Mouse (Mus musculus) CH12.LX (cell line): ENCODE results near the gene Lef1. TPM values are rescaled to one million over a fixed set of nuclear protein-coding genes. Genes with fewer than 3 reads are reported as not detected.

ENCODE experiments used
- DNase-seq: peaks from one replicate; pipeline ENCODE4 v3.0.0-alpha.2; 2013; ENCODE audit errors: extremely low read depth
- H3K27ac ChIP-seq: 2 replicates; pipeline ENCODE4 v1.5.1; 2012; ENCODE audit warnings: low read depth, mild to moderate bottlenecking, control low read depth, moderate library complexity; ENCODE audit not compliant: insufficient read depth
- H3K27me3 ChIP-seq: replicated peaks from 2 replicates; pipeline ENCODE3; 2012; ENCODE audit warnings: inconsistent platforms
- H3K36me3 ChIP-seq, 2 experiments: replicated peaks in 1 of 2; 2 replicates each; pipeline versions ENCODE3 to v1.6.1; 2012; ENCODE audit warnings: inconsistent platforms in 1 of 2, low read length in 1 of 2, mild to moderate bottlenecking in 1 of 2, mixed read lengths in 1 of 2, moderate library complexity in 1 of 2; ENCODE audit not compliant: control insufficient read depth in 1 of 2, insufficient read depth in 1 of 2
- H3K4me1 ChIP-seq, 2 experiments: 2 replicates each; pipeline ENCODE4 v1.6.1; 2012; ENCODE audit warnings: inconsistent platforms in 1 of 2, moderate library complexity in 1 of 2; ENCODE audit not compliant: insufficient read depth in 2 of 2, control insufficient read depth in 1 of 2
- H3K4me2 ChIP-seq: 2 replicates; pipeline ENCODE4 v1.6.1; 2012; ENCODE audit warnings: low read depth, mild to moderate bottlenecking, control low read depth; ENCODE audit not compliant: poor library complexity, insufficient read depth, severe bottlenecking
- H3K4me3 ChIP-seq, 3 experiments: fragments of 150-350 bp in 1 of 3; sonication (generic) in 1 of 3; replicated peaks in 1 of 3; 2 replicates each; pipeline versions ENCODE3 to v1.5.1; 2011 to 2012; ENCODE audit warnings: low read depth in 2 of 3, low read length in 2 of 3, mild to moderate bottlenecking in 2 of 3, moderate library complexity in 2 of 3, control low read depth in 1 of 3, improper control_type of control experiment in 1 of 3, inconsistent platforms in 1 of 3, mixed read lengths in 1 of 3; ENCODE audit not compliant: poor library complexity in 1 of 3
- H3K79me2 ChIP-seq: replicated peaks from 2 replicates; pipeline ENCODE4 v1.6.1; 2012; ENCODE audit warnings: mild to moderate bottlenecking, moderate library complexity; ENCODE audit not compliant: control insufficient read depth, poor library complexity, insufficient read depth, severe bottlenecking; ENCODE audit errors: extremely low read depth
- H3K9ac ChIP-seq: 2 replicates; pipeline ENCODE4 v1.6.1; 2012; ENCODE audit warnings: low read depth, mild to moderate bottlenecking, control low read depth, moderate library complexity; ENCODE audit not compliant: insufficient read depth
- H3K9me3 ChIP-seq: replicated peaks from 2 replicates; pipeline ENCODE3; 2012; ENCODE audit warnings: low read length, inconsistent platforms, mixed read lengths
- BHLHE40 ChIP-seq: IDR thresholded peaks from 2 replicates; pipeline ENCODE4 v1.6.1; 2011; ENCODE audit warnings: mild to moderate bottlenecking, low read depth, low read length, improper control_type of control experiment
- CHD1 ChIP-seq: IDR thresholded peaks from 2 replicates; pipeline ENCODE4 v1.6.1; 2012; ENCODE audit warnings: low read depth, low read length, improper control_type of control experiment, inconsistent platforms
- CTCF ChIP-seq, 2 experiments: IDR thresholded peaks in 1 of 2; conservative IDR thresholded peaks in 1 of 2; 2 replicates each; pipeline ENCODE4 v1.5.1; 2011 to 2012; ENCODE audit warnings: low read depth in 2 of 2, low read length in 2 of 2, improper control_type of control experiment in 1 of 2, inconsistent platforms in 1 of 2, mild to moderate bottlenecking in 1 of 2, moderate library complexity in 1 of 2
- E2F4 ChIP-seq: IDR thresholded peaks from 2 replicates; pipeline ENCODE4 v1.6.1; 2011; ENCODE audit warnings: low read depth, low read length, improper control_type of control experiment; ENCODE audit not compliant: insufficient replicate concordance
- ELF1 ChIP-seq: IDR thresholded peaks from 2 replicates; pipeline ENCODE4 v1.6.1; 2014; ENCODE audit warnings: low read depth, mild to moderate bottlenecking, inconsistent platforms, low read length, improper control_type of control experiment
- EP300 ChIP-seq: IDR thresholded peaks from 2 replicates; pipeline ENCODE4 v1.6.1; 2011; ENCODE audit warnings: low read length, improper control_type of control experiment
- ETS1 ChIP-seq: conservative IDR thresholded peaks from 2 replicates; pipeline ENCODE4 v1.6.1; 2012; ENCODE audit warnings: low read depth, mild to moderate bottlenecking, inconsistent platforms, low read length, improper control_type of control experiment, moderate library complexity
- GABPA ChIP-seq: IDR thresholded peaks from 2 replicates; pipeline ENCODE4 v1.6.1; 2012; ENCODE audit warnings: low read depth, low read length, improper control_type of control experiment, inconsistent platforms; ENCODE audit not compliant: insufficient replicate concordance
- IRF4 ChIP-seq: IDR thresholded peaks from 2 replicates; pipeline ENCODE4 v1.6.1; 2014; ENCODE audit warnings: low read depth, mild to moderate bottlenecking, inconsistent platforms, low read length, improper control_type of control experiment
- JUN ChIP-seq: IDR thresholded peaks from 2 replicates; pipeline ENCODE4 v1.6.1; 2011; ENCODE audit warnings: low read depth, mild to moderate bottlenecking, low read length, improper control_type of control experiment, moderate library complexity; ENCODE audit not compliant: insufficient read depth
- KAT2A ChIP-seq: IDR thresholded peaks from 2 replicates; pipeline ENCODE4 v1.6.1; 2012; ENCODE audit warnings: low read length, improper control_type of control experiment, inconsistent platforms; ENCODE audit not compliant: insufficient replicate concordance
- MAX ChIP-seq: IDR thresholded peaks from 2 replicates; pipeline ENCODE4 v1.6.1; 2011; ENCODE audit warnings: low read length, improper control_type of control experiment
- MAZ ChIP-seq: IDR thresholded peaks from 2 replicates; pipeline ENCODE4 v1.6.1; 2012; ENCODE audit warnings: low read depth, mild to moderate bottlenecking, inconsistent platforms, low read length, improper control_type of control experiment, moderate library complexity
- MXI1 ChIP-seq: IDR thresholded peaks from 2 replicates; pipeline ENCODE4 v1.6.1; 2011; ENCODE audit warnings: mild to moderate bottlenecking, low read depth, low read length, improper control_type of control experiment
- MYC ChIP-seq: IDR thresholded peaks from 2 replicates; pipeline ENCODE4 v1.6.1; 2011; ENCODE audit warnings: low read depth, mild to moderate bottlenecking, improper control_type of control experiment, low read length
- NELFE ChIP-seq: IDR thresholded peaks from 2 replicates; pipeline ENCODE4 v1.6.1; 2011; ENCODE audit warnings: low read depth, low read length, improper control_type of control experiment
- NRF1 ChIP-seq: IDR thresholded peaks from 2 replicates; pipeline ENCODE4 v1.6.1; 2014; ENCODE audit warnings: low read depth, mild to moderate bottlenecking, inconsistent platforms, low read length, improper control_type of control experiment, moderate library complexity
- POLR2A ChIP-seq: IDR thresholded peaks from 2 replicates; pipeline ENCODE4 v1.6.1; 2011; ENCODE audit warnings: low read depth, mild to moderate bottlenecking, improper control_type of control experiment, low read length
- RAD21 ChIP-seq: IDR thresholded peaks from 2 replicates; pipeline ENCODE4 v1.6.1; 2011; ENCODE audit warnings: low read depth, mild to moderate bottlenecking, low read length, improper control_type of control experiment, moderate library complexity
- SIN3A ChIP-seq: IDR thresholded peaks from 2 replicates; pipeline ENCODE4 v1.6.1; 2012; ENCODE audit warnings: low read length, improper control_type of control experiment, inconsistent platforms
- UBTF ChIP-seq: IDR thresholded peaks from 2 replicates; pipeline ENCODE4 v1.6.1; 2012; ENCODE audit warnings: low read depth, mild to moderate bottlenecking, inconsistent platforms, low read length, improper control_type of control experiment, moderate library complexity
- USF1 ChIP-seq: IDR thresholded peaks from 2 replicates; pipeline ENCODE4 v1.6.1; 2014; ENCODE audit warnings: low read depth, mild to moderate bottlenecking, inconsistent platforms, low read length, improper control_type of control experiment
- ZC3H11A ChIP-seq: IDR thresholded peaks from 2 replicates; pipeline ENCODE4 v1.6.1; 2012; ENCODE audit warnings: low read depth, mild to moderate bottlenecking, inconsistent platforms, low read length, improper control_type of control experiment
- ZMIZ1 ChIP-seq: IDR thresholded peaks from 2 replicates; pipeline ENCODE4 v1.6.1; 2012; ENCODE audit warnings: low read depth, mild to moderate bottlenecking, inconsistent platforms, low read length, improper control_type of control experiment
- ZNF384 ChIP-seq: IDR thresholded peaks from 2 replicates; pipeline ENCODE4 v1.6.1; 2012; ENCODE audit warnings: low read depth, low read length, improper control_type of control experiment, inconsistent platforms
- dilution Hi-C: fragments of 300-500 bp; cut with MboI; formaldehyde crosslinking; loops from 2 replicates; pipeline ENCODE4 v1.14.3; 2020; ENCODE audit warnings: low sequenced_read_pairs; ENCODE audit not compliant: extremely low pct_unique_long_range_greater_than_20kb, extremely low pct_ligation_motif_present
- in situ Hi-C: fragments of 300-500 bp; cut with MboI; formaldehyde crosslinking; loops from 3 replicates; pipeline ENCODE4 v1.14.3; 2019; ENCODE audit warnings: low sequenced_read_pairs, low pct_ligation_motif_present, low pct_unique_long_range_greater_than_20kb, mixed read lengths
- polyA plus RNA-seq: library from polyadenylated mRNA; unstranded; fragments of >175 nt; gene quantifications from 2 replicates; pipeline ENCODE4 v1.2.1, GENCODE M21; 2012; ENCODE audit warnings: low read depth; ENCODE audit not compliant: insufficient read length
- total RNA-seq, 2 experiments: library from RNA; depleted of rRNA; stranded (reverse); fragments of 300-350 nt in 1 of 2; fragments of >200 nt in 1 of 2; gene quantifications; 2 replicates each; pipeline ENCODE4 v1.2.3; 2012 to 2014

Gene Lef1
- total and polyA plus RNA-seq, 3 experiments: 1.8 to 14.5 (median 4.4) TPM

GRCm38 (mm10) chr3:131116116-131116515 lies 5.8 kb downstream of the Lef1 start:
- Histone ChIP-seq H3K9ac (no peak overlapping the region), H3K4me1 (peaks cover 14 to 53% of the 10 kb centered on the region in 2 experiments), H3K79me2 (peaks cover 35% of the 10 kb centered on the region), H3K36me3 (peaks cover 3 to 10% of the 10 kb centered on the region in 2 experiments), H3K4me2 (no peak overlapping the region), H3K4me3 (no peak overlapping the region), H3K27ac (no peak overlapping the region), H3K9me3 (peaks cover 10% of the 10 kb centered on the region), H3K27me3 (peaks cover 26% of the 10 kb centered on the region)
- DNase-seq: no peak
- dilution Hi-C loops: no loop called here
- TF ChIP-seq POLR2A (no peak), KAT2A (no peak), IRF4 (no peak), CHD1 (no peak), MYC (no peak), MAX (no peak), ZC3H11A (no peak), SIN3A (no peak)
- in situ Hi-C loops: no loop called here

- in situ Hi-C loops (no loop called here), dilution Hi-C loops (no loop called here)
- peak overlapping the region; percentile 93 for H3K27ac ChIP-seq
- DNase-seq: no peak
- H3K9me3 ChIP-seq: peaks cover 3% of the 10 kb centered on the region
- H3K4me2 ChIP-seq: peak overlapping the region; percentile 80
- TF ChIP-seq BHLHE40 (peak; percentile 84), POLR2A (no peak), NRF1 (0 out of 2 replicates have a peak, but pooled peaks have one; percentile 26), USF1 (no peak), MYC (no peak; the same call in 1 of the 2 replicates), MAX (0 out of 2 replicates have a peak, but pooled peaks have one; percentile 12)
- peaks cover 41% of the 10 kb centered on the region for H3K79me2 ChIP-seq
- H3K4me3 ChIP-seq: no peak overlapping the region
- H3K27me3 ChIP-seq: peaks cover 14% of the 10 kb centered on the region
- peaks cover 9 to 17% of the 10 kb centered on the region in 2 experiments for H3K36me3 ChIP-seq
- H3K4me1 ChIP-seq: peaks cover 14 to 42% of the 10 kb centered on the region in 2 experiments
- H3K9ac ChIP-seq: peak overlapping the region; percentile 55
Measured at GRCm38 (mm10) chr3:131117352-131117751, 7.1 kb downstream of the Lef1 start.

DNA sequence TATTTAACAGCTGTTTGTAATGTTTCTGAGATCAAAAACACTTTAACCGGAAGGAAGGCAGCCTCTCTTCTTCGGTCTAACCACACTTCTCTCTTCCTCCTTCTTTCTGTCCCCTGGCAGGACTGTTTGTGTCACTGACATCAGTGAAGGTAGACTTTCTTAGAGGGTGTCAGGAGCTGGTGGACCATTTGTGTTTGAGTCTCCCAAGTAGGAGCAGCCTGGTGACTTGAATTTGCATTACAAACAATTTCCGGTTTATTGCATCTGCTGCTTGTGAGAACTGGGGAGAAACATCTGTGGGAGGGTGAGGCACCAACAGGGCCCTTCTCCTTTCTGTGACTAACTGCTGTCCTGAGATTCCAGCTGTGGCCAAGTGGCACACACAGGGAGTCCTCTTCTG lies 7.6 kb downstream of the Lef1 start:
- peaks cover 14 to 37% of the 10 kb centered on the region in 2 experiments for H3K4me1 ChIP-seq
- H3K79me2 ChIP-seq: peaks cover 43% of the 10 kb centered on the region
- in situ Hi-C loops (no loop called here), dilution Hi-C loops (no loop called here)
- peaks cover 11% of the 10 kb centered on the region for H3K27me3 ChIP-seq
- H3K4me3 ChIP-seq: no peak overlapping the region
- peaks cover 3% of the 10 kb centered on the region for H3K9me3 ChIP-seq
- H3K27ac ChIP-seq: peak overlapping the region; percentile 93
- peak; percentile 90 for DNase-seq
- peak overlapping the region; percentile 60 for H3K9ac ChIP-seq
- H3K36me3 ChIP-seq: peaks cover 11 to 21% of the 10 kb centered on the region in 2 experiments
- peak overlapping the region; percentile 80 for H3K4me2 ChIP-seq
- TF ChIP-seq ETS1 (peak; percentile 84), RAD21 (peak; percentile 0), KAT2A (no peak), ZMIZ1 (0 out of 2 replicates have a peak, but pooled peaks have one; percentile 1), NELFE (no peak), UBTF (no peak), GABPA (no peak), IRF4 (peak; percentile 77), EP300 (peak; percentile 80), ELF1 (peak; percentile 59), ZNF384 (no peak), MAX (no peak), JUN (no peak), E2F4 (0 out of 2 replicates have a peak, but pooled peaks have one; percentile 9), CTCF (conservative IDR thresholded peaks at IDR 0.05 in 1 of 2, IDR thresholded peaks at IDR 0.05 in 1 of 2; ENCODE audit: low read depth in 2 of 2, low read length in 2 of 2) (no peak), MAZ (0 out of 2 replicates have a peak, but pooled peaks have one; percentile 24), POLR2A (no peak; the same call in 1 of the 2 replicates), MXI1 (no peak), NRF1 (no peak)
